Mouse (Mus musculus) thymus, postnatal 0 days (tissue): ENCODE data around the gene Doc2b. TPM values are rescaled to one million over a fixed set of nuclear protein-coding genes. Genes with fewer than 3 reads are reported as not detected.

Experiments used
- DNase-seq: peaks from one replicate; pipeline ENCODE4 v3.0.0-alpha.2; 2015; ENCODE audit warnings: low spot score
- polyA plus RNA-seq: library from polyadenylated mRNA; unstranded; fragments of >200 nt; fragmentation: Nextera tagmentation; extraction: Ambion mirVana; gene quantifications from 2 replicates; pipeline ENCODE4 v1.2.1, GENCODE M21; 2015

Gene Doc2b
- polyA plus RNA-seq, 1 experiment from 2014 or later = 0.33 TPM

- no peak for DNase-seq
Observed at GRCm38 (mm10) chr11:75793351-75793750, 2.5 kb downstream of the Doc2b start.

GRCm38 (mm10) chr11:75792535-75792934 is 3.3 kb downstream of the Doc2b start:
- DNase-seq = no peak

- DNase-seq = no peak
Observed at GRCm38 (mm10) chr11:75785897-75786296, 10.0 kb downstream of the Doc2b start.

GRCm38 (mm10) chr11:75783799-75784198 is 12.1 kb downstream of the Doc2b start:
- DNase-seq = no peak

- peak; percentile 49 for DNase-seq
Observed at GRCm38 (mm10) chr11:75781919-75782318, 13.9 kb downstream of the Doc2b start.

GRCm38 (mm10) chr11:75775919-75776318 is 19.9 kb downstream of the Doc2b start:
- no peak for DNase-seq

GRCm38 (mm10) chr11:75772562-75772961 is 23.3 kb downstream of the Doc2b start:
- no peak for DNase-seq

- peak; percentile 82 for DNase-seq
Observed at GRCm38 (mm10) chr11:75769206-75769605, 26.6 kb downstream of the Doc2b start.

GRCm38 (mm10) chr11:75768091-75768989 is 27.5 kb downstream of the Doc2b start:
- no peak for DNase-seq

GRCm38 (mm10) chr11:75767014-75767413 is 28.8 kb downstream of the Doc2b start:
- DNase-seq = no peak

GRCm38 (mm10) chr11:75765161-75765560 is 30.7 kb downstream of the Doc2b start:
- DNase-seq = no peak

- DNase-seq = no peak
Observed at GRCm38 (mm10) chr11:75764521-75765023, 31.3 kb downstream of the Doc2b start.

- DNase-seq = no peak
Observed at GRCm38 (mm10) chr11:75762708-75763107, 33.1 kb downstream of the Doc2b start.

- no peak for DNase-seq
Observed at GRCm38 (mm10) chr11:75760785-75761184, 35.1 kb downstream of the Doc2b start.

GRCm38 (mm10) chr11:75758553-75758952 is 37.3 kb downstream of the Doc2b start:
- DNase-seq = no peak

- DNase-seq = no peak
Observed at GRCm38 (mm10) chr11:75756687-75757086, 39.2 kb downstream of the Doc2b start.

- DNase-seq = no peak
Observed at GRCm38 (mm10) chr11:75751082-75751481, 44.8 kb downstream of the Doc2b start.

- no peak for DNase-seq
Observed at GRCm38 (mm10) chr11:75750537-75750936, 45.3 kb downstream of the Doc2b start.

- DNase-seq = no peak
Observed at GRCm38 (mm10) chr11:75744761-75745160, 51.1 kb downstream of the Doc2b start.

GRCm38 (mm10) chr11:75741615-75742014 is 54.2 kb downstream of the Doc2b start:
- DNase-seq = no peak

- no peak for DNase-seq
Observed at GRCm38 (mm10) chr11:75740204-75740603, 55.6 kb downstream of the Doc2b start.

GRCm38 (mm10) chr11:75738477-75738821 is 57.4 kb downstream of the Doc2b start:
- no peak for DNase-seq
